Mouse (Mus musculus): ENCODE data around the gene Ppfibp2.

The Ppfibp2 gene

DNA sequence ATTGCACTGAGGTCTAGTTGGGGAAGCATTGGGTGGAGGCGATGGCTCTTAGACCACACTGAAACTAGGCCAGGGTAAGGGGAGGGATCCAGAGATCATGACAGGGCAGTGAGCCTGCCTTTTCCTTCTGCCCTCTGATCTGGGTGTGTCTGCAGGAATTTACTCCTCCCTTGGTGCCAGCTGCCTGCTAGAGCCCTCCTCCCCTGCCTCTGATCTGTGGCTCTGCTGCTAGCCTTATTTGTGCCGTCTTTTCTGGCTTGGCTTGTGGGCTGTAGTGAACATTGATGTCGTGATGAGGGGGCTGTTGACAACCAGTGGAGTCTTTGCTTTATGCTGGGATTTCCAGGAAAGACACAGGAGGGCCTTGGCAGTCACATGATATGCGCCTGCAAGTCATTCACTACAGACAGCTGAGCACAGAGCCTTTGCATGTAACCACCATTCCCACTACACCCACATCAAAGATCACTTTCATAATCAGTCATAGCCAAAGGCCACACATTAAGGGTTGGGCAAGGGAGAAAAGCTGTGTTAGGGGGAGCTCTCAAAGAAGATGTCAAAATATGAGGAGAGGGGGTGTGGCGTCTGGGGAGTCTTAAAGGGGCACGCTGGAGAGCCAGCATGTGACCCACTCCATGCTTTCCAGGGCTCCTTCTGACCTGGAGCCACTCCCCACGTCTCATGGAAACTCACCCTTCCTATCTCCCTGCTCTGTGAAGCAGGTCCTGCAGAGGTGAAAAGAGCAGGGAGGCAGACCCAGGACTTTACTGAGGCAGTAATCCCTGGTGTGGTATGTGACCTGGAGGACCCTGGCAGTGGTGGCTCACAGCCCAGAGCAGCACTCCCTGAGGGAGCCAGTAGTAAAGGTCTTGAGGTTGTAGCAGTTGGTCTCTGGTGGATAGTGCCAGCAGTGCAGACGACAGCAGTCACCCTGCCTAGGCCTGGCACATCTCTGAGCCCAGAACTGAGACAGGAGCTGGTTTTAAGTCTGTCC, 69.4 kb downstream of the Ppfibp2 start:
- DNase-seq (ENCODE audit: low spot score in 2 of 2) = peak in 1 of 2 experiments; percentile 17

DNA sequence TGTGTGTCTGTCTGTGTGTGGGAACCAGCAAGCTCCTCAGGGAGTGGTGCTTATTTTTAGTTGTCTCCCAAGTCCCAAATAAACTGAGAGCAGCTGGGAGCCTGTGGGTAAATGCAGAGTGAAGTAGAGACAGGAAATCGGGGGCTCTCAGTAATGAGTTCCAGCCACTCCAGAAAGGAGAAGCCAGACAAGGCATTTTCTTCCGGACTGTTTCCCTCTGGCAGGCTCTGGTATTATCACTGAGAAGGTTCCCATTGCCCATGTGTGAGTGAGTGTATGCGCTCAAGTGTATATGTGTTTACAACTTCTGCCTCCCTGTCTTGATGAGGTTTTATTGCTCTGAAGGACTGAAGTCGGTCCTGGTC, 70.2 kb downstream of the Ppfibp2 start:
- DNase-seq (ENCODE audit: low spot score in 2 of 2) = no peak

DNA sequence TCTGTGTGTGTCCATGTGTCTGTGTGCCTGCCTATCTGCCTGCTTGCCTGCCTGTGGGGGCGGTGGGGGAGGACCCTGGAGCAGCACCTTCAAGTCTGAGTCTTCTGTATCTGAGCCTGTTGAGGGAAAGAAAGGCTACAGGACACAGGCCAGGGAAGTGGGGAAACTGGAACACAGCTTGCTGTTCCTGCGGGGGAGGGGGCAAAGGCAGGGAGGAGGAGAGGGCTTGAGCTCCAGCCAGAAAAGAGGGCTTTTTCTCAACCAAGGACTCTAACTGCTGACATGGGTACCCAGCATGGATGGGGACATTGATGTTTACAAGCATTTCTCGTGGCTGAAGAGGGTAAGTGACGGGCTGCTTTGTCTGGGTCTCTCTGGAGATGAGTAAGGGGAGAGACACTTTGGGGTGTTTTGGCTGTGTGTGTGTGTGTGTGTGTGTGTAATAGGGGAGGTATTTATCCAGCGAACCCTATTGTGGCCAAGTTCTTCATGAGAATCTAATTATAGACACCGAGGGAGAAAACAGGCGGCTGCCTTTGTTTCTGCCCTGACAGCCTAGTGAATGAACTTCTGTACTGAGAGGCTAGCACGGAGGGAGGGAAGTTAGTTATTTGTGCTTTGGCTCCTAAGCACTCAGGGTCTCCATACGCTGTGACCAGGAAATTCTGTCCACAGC, 70.7 kb downstream of the Ppfibp2 start:
- peak in 1 of 2 experiments; percentile 37 for DNase-seq (ENCODE audit: low spot score in 2 of 2)

DNA sequence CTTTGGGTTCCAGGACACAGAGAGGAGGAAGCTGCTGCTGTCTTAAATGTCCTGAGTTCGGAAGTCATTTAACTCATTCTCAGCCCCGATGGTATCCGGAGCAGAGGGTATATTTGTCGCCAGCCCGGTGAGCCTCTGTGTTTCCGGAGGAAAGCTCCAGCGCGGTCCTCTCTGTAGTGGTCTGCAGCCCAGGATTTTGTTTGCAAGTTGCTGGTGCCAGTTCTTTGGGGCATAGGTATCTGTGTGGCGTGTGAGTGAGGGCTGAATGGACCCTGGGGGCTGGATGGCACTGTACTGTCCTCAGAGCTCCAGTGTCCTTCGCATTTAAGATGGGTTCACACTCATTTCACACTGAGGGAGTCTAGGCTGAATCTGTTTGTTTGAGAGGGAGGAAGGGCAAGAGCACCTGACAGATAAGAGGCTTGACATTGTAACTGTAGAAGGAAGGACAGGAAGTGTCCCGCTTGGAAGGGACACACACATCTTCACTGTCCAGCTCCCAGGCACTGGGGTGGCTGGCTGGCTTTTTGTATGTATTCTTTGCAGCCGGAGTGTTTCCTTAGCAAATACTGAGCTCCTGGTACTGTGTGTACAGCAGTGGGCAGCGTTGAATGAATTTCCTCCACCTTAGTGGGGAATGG, 71.4 kb downstream of the Ppfibp2 start:
- DNase-seq (ENCODE audit: low spot score in 2 of 2) = no peak

DNA sequence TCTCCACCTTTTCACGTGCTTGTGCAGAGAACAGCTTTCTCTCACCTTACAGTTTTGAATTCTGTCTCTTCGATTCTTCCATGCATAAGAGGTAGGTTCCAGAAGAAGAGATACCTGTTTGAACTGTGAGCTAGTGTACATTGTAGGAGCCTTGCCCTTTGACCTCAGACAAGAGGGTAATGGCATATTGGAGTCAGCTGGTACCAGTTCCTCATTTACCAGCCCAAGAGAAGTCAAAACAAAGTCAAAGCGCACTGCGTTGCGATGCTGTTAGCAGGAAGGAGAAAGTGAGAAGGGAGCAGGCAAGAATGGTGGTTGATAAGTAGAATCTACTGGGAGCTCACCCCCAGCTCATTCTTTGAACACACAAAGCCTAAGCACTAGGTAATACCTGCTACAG, 73.5 kb downstream of the Ppfibp2 start:
- no peak for DNase-seq (ENCODE audit: low spot score in 2 of 2)

DNA sequence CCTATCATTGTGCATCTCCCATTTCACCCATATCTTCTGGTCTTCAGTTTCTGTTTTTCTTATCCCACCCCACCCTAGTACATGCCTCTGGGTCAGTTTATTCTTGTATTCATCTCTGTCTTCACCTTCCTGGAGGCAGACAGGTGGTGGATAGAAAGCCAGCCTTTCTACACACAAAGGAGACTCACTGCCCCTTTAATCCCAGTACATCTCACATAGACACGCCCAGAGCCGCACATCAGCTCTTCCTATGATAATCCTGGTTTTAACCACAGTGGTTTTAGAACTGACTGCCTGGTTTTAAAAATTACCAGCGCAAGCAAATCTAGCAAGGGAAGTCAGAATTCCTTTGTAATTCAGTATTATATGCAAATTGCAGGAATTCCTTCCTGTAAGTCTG, 80.2 kb downstream of the Ppfibp2 start:
- DNase-seq (ENCODE audit: low spot score in 2 of 2) = no peak

DNA sequence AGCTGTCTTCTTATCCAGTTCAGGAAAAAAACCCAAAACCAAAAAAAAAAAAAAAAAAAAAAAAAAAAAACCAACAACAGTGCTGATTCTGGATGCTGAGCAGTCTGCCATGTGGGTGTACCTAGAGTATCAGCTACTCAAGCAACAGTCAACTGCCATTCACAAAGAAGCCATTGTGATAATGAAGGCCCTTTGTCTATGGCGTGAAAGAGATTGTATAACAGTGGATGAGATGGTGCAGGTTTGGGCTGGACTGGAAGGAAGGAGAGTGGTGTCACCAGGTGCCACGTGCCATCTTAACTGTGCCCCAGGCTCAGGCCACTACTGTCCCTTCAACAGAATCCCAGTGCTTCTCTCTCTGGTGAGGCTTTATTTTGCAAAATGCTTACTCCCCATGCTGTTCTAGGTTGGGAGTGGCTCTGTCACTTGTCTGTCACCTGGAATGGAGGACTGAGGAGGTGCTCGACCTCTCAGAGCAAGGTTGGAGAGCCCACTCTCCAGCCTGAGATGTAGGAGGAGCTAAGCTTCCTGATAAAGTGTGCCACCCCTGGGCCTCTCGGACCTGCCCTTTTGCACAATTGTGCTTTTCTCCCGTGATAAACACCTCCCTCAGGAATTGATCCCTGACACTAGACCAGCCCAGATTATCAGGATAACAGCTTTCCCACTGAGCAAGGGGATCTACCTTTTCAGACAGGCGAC, 85.3 kb downstream of the Ppfibp2 start:
- no peak for DNase-seq (ENCODE audit: low spot score in 2 of 2)

DNA sequence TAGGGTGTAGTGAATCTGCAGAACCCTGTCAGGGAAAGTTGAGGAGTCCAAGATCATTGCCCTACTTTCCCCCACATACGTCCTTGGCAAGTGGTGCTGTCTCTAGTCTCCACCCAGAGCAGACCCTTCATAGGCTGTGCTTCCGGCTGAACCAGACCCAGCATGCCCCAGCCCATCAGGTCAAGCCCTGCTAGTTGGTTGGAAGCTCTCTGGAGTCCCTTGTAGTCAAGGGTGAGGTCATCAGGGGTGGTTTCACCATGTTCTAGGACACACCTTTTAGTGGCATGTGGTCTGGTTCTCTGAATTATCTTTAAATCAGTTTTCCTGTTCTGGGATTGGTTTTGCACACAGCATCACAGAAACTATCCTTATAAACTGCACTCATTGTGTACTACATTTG, 86.3 kb downstream of the Ppfibp2 start:
- no peak for DNase-seq (ENCODE audit: low spot score in 2 of 2)

DNA sequence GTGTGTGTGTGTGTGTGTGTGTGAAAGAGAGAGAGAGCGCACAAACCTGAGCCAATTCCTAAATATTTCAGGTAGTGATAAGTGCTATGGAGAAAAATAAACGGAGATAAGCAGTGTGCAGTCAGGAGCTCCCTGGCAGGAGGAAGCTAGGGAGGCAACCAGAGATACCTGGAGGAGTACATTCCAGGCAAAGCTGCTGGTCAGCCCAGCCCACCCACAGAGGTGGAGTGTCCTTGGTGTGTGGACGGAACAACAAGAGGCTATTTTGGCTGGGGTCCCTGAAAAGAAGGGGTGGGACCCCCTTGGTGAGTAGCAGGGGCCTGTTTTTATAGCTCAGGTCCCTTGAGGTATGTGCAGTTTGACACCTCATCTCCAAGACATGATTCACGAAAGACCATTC, 88.2 kb downstream of the Ppfibp2 start:
- no peak for DNase-seq (ENCODE audit: low spot score in 2 of 2)

DNA sequence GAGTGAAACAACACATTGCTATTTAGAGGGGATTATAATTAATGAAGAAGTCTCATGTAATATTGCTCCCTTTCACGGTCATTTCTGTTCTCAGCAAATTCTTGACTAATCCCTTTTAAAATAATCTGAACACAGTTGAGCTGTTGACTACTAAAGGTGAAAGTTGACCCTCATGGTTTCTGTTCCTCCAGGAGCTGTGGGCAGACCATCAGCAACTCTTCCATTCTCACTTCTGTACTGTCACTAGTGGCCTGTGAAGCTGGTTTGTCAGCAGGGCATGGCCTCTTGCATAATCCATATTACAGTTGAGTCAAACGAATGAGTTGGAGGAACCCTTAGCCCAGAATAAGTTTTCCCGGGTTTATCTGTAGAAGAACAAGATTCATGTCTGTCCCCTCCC, 88.6 kb downstream of the Ppfibp2 start:
- DNase-seq (ENCODE audit: low spot score in 2 of 2) = no peak

DNA sequence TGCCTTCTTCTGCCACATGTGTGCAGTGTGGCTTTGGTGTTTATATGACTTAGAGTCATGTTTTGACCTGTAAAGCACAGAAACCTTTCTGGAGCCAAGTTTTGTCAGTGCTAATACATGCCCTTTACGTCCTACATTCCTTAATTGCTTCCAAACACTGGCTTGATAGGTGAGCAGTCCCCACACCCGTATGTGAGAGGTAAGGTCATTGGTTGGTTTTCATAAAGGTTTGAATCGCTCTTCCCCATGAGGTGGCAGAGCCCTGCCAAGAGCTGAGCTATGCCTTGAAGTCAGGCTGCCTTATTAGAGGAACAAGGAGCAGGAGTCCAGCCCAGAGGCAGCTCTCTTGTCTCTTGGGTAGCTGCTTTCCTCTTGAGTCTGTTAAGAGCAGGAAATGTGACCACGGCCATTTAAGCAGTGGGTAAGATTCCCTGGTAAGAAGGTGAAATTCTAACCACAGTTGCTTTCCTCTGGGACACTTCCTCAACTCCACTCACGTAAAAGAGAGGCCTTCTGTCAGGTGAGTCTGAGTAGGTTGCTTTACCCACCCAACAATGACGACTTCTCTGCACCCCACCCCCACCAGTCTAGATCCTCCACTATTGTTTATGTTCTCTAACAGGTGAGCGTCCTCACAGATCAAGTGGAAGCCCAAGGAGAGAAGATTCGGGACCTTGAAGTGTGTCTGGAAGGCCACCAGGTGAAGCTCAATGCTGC, 90.4 kb downstream of the Ppfibp2 start:
- DNase-seq (ENCODE audit: low spot score in 2 of 2) = no peak

DNA sequence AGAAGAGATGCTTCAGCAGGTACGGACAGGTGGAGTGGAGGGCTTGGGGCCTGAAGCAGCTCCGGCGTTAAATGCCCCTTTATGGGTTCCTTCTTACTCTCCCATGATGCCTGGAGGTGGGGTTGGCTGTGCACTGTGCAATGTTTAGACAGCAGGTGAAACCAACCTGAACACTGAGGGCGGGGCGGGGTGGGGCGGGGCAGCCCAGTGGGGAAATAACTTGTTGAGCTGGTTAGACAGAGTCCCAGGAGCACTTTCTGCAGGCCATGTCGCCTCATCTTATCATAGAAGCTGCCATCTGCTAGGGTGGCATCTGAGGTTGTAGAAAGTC, 90.9 kb downstream of the Ppfibp2 start:
- no peak for DNase-seq (ENCODE audit: low spot score in 2 of 2)

DNA sequence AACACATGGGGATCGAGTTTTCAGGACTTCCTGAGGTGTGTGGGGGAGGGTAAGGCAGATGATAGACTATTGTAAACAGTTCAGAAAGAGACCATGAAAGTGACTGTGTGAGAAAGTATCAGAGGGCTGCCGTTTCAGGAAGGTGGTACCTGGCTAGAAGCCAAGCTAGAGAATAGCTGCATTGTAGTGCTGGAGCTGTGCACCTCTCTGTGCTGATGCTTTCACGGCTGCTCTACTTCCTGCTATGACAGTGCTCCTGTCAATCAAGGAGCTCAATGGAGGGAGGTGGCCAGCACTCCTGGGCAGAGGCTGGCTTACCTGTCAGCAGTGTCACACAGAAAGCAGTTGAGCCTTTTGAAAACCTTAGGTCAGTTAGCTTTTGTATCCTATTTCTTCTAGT, 92.4 kb downstream of the Ppfibp2 start:
- DNase-seq (ENCODE audit: low spot score in 2 of 2) = no peak

DNA sequence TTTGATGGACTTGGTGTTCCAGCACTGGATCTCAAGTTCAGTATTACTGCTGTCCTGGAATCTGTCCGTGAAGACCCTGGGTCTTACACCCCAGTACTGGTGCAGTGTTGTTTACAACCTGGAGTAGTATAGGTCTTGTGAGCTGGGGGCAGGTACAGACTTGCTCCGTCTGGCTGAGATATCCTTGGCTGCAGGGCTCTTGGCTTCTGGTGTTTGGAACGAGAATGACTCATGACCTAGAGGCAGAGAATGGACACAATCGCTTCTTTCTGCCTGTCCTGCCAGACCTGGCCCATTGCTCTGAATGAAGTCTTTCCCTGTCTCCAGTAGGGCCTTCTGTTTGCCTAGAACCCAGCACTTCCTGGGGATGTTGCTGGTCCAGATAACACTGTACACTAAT, 93.0 kb downstream of the Ppfibp2 start:
- no peak for DNase-seq (ENCODE audit: low spot score in 2 of 2)

DNA sequence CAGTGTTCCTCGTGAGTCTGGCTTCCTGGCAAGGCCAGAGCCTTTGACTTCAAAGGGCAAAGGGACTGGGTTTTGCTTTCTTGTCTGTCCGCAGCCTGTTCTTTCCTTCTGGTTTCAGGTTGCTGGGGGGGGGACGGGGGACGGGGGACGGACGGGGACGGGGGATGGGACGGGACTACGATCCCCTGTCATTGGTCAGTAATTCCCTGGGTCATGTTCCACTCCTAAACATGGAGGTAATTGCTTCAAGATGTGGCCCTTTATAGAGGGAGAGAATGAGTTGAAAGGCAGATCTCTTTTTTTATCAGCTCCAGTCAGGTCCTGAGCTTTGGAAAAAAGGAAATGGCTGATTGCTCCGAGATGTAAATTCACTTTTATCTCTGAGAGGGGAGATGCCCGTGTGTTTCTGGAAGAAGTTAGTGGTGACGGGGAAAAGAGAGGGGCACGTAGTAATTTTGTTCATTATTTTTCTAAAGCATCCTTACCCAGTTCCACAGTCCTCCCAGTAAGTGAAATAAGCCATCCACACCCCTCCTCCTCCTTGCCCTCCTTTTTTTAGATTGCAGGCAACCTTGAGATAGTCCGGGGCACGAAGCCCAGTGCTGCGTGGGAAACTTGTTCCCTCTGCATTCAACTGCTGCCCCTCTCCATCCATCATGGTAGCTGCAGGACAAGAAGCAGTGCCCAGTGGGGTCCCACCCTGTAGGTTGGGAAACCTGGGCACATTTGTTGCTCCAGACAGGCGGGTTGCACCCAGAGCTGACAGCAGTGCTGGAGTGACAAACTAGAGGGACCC, 95.6 kb downstream of the Ppfibp2 start:
- DNase-seq (ENCODE audit: low spot score in 2 of 2) = no peak

DNA sequence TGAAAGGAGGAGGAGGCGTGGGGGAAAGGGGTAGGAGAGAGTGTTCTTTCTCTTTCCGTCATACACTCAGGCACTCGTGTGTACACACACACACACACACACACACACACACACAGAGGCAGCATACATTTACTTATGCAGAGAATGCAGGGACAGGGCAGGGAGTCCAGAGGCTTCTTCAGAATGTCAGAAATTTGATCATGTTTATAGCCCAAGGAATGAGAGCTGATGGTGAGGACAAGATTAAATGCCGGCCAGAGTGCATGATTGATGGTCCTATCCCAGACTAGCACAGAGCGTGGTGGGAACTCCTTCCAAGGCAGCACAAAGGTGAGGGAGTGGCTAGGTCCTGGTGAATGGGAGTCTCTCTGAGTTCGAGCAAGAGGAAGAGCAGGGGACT, 96.5 kb downstream of the Ppfibp2 start:
- DNase-seq (ENCODE audit: low spot score in 2 of 2) = peak in 1 of 2 experiments; percentile 50

DNA sequence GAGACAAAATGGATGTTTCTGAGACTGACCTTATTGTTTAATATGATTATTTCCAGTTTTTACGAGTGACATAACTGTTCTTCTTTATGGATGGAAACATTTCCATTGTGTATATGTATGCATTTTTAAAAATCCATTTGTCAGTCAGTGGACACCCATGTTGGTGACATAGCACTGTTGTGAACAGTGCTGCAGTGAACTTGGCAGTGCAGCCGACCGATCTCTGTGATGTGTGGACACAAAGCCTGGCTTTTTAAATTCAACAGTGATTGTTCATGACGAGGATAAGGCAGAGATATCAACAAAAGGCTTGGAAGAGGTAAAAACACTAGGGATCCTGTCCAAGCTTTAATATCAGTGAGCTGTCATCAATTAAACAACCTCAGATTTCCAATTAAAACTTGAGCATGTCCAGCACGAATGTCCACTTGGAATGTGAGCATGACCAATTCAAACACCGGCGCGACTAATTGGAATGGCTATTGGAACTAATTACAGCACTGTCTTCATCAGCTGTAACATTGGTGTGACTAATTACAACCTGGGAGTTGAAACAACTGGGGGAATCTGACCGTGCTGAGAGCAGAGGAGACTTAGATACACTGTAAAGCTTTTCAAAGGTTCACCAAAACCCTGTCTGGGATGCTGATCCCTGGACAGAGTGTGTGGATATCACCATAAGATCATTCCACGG, 99.4 kb downstream of the Ppfibp2 start:
- DNase-seq (ENCODE audit: low spot score in 2 of 2) = no peak

DNA sequence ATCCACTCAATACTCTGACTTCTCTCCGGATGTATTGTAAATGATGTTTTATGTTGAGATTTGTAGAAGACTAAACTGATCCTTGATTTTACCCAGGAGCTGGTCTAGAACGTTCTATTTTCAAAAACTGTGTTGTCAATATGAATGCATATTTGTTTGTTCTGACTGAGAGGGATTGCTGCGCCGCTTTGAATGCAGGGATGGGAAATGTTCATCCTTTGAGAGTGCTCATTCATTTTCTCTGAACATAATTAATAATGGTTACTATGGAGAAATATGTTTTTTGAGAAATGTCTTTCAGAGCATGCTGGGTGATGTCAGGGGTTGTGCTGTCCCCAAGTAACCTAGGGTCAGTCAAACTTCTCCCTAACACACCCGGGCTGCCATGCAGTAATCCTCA, 102.1 kb downstream of the Ppfibp2 start:
- no peak for DNase-seq (ENCODE audit: low spot score in 2 of 2)

DNA sequence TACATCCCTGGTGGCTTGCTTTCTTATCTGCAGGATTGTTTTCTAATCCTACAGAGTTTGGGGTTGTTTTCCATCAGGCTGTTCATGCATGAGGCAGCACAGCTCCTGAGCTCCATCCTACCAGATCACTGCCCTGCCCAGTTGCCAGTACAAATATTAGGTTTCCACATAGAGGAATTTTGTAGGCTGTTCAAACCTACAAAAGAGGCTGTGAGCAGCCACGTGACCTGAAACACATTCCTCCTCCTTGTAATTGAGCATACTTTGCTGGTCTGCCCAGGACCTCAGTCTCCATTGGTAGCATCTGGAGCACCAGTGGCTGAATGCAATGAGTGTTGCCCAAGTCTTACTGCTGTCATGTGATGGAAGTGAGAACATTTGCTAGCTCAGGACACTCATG, 104.9 kb downstream of the Ppfibp2 start:
- DNase-seq (ENCODE audit: low spot score in 2 of 2) = no peak

DNA sequence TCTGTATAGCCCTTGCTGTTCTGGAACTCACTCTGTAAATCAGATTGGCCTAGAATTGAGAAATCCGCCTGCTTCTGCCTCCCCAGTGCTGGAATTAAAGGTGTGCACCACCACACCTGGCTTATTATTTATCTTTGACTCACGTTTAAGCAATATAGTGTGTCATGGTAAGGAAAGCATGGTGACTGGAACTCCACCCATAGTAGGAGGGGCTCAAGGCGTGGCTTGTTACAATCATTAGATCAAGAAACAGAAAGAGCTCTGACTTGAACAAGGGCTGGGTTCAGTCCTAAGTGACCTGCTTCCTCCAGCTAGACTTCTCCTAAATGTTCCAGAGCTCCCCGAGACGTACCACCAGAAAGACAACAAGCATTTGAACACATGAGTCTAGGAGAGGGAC, 105.6 kb downstream of the Ppfibp2 start:
- DNase-seq (ENCODE audit: low spot score in 2 of 2) = no peak
